Mouse (Mus musculus) intestine, embryonic 16.5 days (tissue): ENCODE results near the gene Triap1. TPM values are rescaled to one million over a fixed set of nuclear protein-coding genes. Genes with fewer than 3 reads are reported as not detected.
A peak's percentile ranks its signal among the peaks of the same experiment; 100 is the strongest.
"Not testable (repeated sequence)": the region's sequence is repeated elsewhere in the genome, so short reads cannot be mapped to it uniquely, and the experiment has no call there.

Source experiments
- ATAC-seq: fragments of 200-750 bp; cut with Nextera tagmentation; 2 replicates; pipeline ENCODE4 v1.8.0; 2017; ENCODE audit warnings: moderate TSS enrichment, moderate library complexity
- H3K27ac ChIP-seq: fragments of 300-500 bp; sonication (generic); 2 replicates; pipeline ENCODE4 v1.5.1; 2014; ENCODE audit warnings: mild to moderate bottlenecking, low read length
- H3K27me3 ChIP-seq: fragments of 300-500 bp; sonication (generic); replicated peaks from 2 replicates; pipeline ENCODE4 v1.6.1; 2014; ENCODE audit warnings: low read length, control low read depth, mixed read lengths; ENCODE audit not compliant: control insufficient read depth, insufficient read depth
- H3K36me3 ChIP-seq: fragments of 300-500 bp; sonication (generic); 2 replicates; pipeline ENCODE4 v1.6.1; 2014; ENCODE audit warnings: low read length, control low read depth; ENCODE audit not compliant: control insufficient read depth, insufficient read depth
- H3K4me1 ChIP-seq: fragments of 300-500 bp; sonication (generic); 2 replicates; pipeline ENCODE4 v1.6.1; 2014; ENCODE audit warnings: low read length, control low read depth, mixed read lengths; ENCODE audit not compliant: control insufficient read depth, insufficient read depth
- H3K4me2 ChIP-seq: fragments of 300-500 bp; sonication (generic); 2 replicates; pipeline ENCODE4 v1.6.1; 2014; ENCODE audit warnings: low read depth, low read length, control low read depth
- H3K4me3 ChIP-seq: fragments of 300-500 bp; sonication (generic); 2 replicates; pipeline ENCODE4 v1.5.1; 2014; ENCODE audit warnings: mild to moderate bottlenecking, low read length
- H3K9ac ChIP-seq: fragments of 300-500 bp; sonication (generic); 2 replicates; pipeline ENCODE4 v1.6.1; 2014; ENCODE audit warnings: low read depth, low read length
- H3K9me3 ChIP-seq: fragments of 300-500 bp; sonication (generic); 2 replicates; pipeline ENCODE4 v1.6.1; 2016; ENCODE audit warnings: low read length, control low read depth; ENCODE audit not compliant: control insufficient read depth
- WGBS: fragments of 180-500 bp; shearing (Covaris S2); extraction: QIAGEN DNeasy Blood & Tissue Kit; methylation state at CpG from one replicate; pipeline ENCODE4 v1.1.7; 2014; 5-methylcytosine and 5-hydroxymethylcytosine counted together
- polyA plus RNA-seq: library from polyadenylated mRNA; unstranded; fragments of >200 nt; fragmentation: Nextera tagmentation; extraction: Ambion mirVana; gene quantifications from 2 replicates; pipeline ENCODE4 v1.2.1, GENCODE M21; 2015

The Triap1 gene
- polyA plus RNA-seq, result 62.0 and 67.4 TPM in 2 replicates

DNA sequence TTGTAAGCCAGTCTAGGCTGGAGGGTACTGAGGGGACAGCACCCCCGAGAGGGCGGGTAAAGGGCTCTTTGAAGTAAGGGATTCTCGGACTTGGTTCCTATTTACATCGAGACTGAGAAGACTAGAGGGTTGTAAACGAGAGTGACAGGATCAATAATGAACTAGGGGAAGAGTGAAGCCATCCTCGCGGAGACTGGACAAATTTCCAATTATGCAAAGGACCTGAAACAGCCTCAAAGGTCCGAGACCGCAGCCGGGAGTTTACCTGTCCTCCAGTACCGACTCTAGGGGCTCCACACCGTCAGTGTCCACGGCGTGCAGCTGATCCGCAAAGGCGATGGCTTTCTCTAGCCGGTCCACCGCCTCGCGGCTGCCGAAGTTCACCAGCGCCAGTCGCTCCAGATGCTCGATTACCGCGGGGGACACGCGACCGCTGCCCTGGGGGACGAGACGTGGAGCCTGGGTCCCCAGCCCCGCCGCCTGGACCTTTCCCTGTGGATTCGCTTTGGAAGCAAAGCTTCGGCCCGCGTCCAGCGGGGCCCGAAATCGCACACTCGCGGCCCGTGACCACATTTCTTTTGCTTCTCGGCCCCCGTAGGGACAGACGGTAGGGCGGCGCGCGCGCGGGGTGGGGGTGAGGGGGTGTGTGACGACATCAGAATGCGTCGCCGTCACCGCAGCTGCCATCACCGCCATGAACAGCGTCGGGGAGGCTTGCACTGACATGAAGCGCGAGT, at the start of gene Triap1, which contains the start of gene Gatc:
Gene Triap1, plus strand, starts transcription at position 649 of the 737 bp plus-strand sequence.
Gene Gatc, minus strand, starts transcription at position 602 of the 737 bp plus-strand sequence.
- Histone ChIP-seq H3K36me3 (peaks cover 20% of the 10 kb centered on the region), H3K27me3 (no peaks in the 10 kb centered on the region), H3K4me1 (peaks cover 10% of the 10 kb centered on the region), H3K9me3 (no peaks in the 10 kb centered on the region), H3K4me2 (peak within 1 kb of the TSS; percentile 73), H3K4me3 (peak within 1 kb of the TSS; percentile 94), H3K27ac (peak within 1 kb of the TSS; percentile 87), H3K9ac (peak within 1 kb of the TSS; percentile 96)
- ATAC-seq, result peak; percentile 94
- under 1% methylated on average over 62 of the region's 62 CpGs for WGBS

GRCm38 (mm10) chr5:115294173-115294572, 46.9 kb upstream of the Triap1 start:
- WGBS, result 91% methylated on average over 8 of the region's 8 CpGs
- H3K36me3 ChIP-seq, result peaks cover 15% of the 10 kb centered on the region; the same call in 1 of the 2 replicates
- no peaks in the 10 kb centered on the region for H3K27me3 ChIP-seq
- no peaks in the 10 kb centered on the region for H3K9me3 ChIP-seq
- H3K4me3 ChIP-seq, result no peak overlapping the region
- ATAC-seq, result no peak
- no peak overlapping the region for H3K9ac ChIP-seq
- H3K27ac ChIP-seq, result no peak overlapping the region
- no peak overlapping the region for H3K4me2 ChIP-seq
- H3K4me1 ChIP-seq, result peaks cover 12% of the 10 kb centered on the region

DNA sequence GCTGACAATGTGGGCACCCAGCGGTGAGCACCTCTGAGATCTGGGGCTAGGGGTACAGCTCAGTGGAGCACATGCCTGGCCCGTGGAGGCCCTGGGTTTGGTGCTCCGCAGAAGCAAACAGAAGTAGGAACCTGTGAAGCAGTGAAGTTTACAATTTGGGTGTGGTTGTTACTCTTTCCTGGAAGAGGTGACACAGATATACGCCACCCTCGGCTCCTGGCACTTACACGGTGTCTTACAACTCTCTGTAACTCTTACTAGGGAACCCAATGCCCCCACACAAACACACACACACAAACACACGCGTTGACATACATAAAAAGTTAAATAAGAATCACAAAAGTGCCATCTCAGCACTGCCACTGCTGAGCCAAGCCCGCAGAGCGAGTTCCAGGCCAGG, 44.7 kb upstream of the Triap1 start:
- peaks cover 16% of the 10 kb centered on the region for H3K4me1 ChIP-seq
- H3K36me3 ChIP-seq, result peaks cover 15% of the 10 kb centered on the region; the same call in 1 of the 2 replicates
- no peak overlapping the region for H3K9ac ChIP-seq
- H3K27ac ChIP-seq, result peak overlapping the region; percentile 21; the same call in 1 of the 2 replicates
- 70% methylated on average over 10 of the region's 10 CpGs for WGBS
- no peak overlapping the region for H3K4me3 ChIP-seq
- H3K27me3 ChIP-seq, result no peaks in the 10 kb centered on the region
- no peak overlapping the region for H3K4me2 ChIP-seq
- H3K9me3 ChIP-seq, result no peaks in the 10 kb centered on the region
- ATAC-seq, result no peak

- no peaks in the 10 kb centered on the region for H3K27me3 ChIP-seq
- ATAC-seq, result peak; percentile 20
- H3K4me1 ChIP-seq, result peaks cover 21% of the 10 kb centered on the region
- peak overlapping the region; percentile 70 for H3K4me2 ChIP-seq
- H3K4me3 ChIP-seq, result peak overlapping the region; percentile 84
- H3K9me3 ChIP-seq, result no peaks in the 10 kb centered on the region
- WGBS, result under 1% methylated on average over 45 of the region's 46 CpGs
- H3K27ac ChIP-seq, result peak overlapping the region; percentile 92
- peaks cover 13% of the 10 kb centered on the region; the same call in 1 of the 2 replicates for H3K36me3 ChIP-seq
- peak overlapping the region; percentile 87 for H3K9ac ChIP-seq
Measured at GRCm38 (mm10) chr5:115300035-115300744, 40.8 kb upstream of the Triap1 start.

GRCm38 (mm10) chr5:115300792-115301614, 40.0 kb upstream of the Triap1 start, which contains the start of gene Dynll1:
TSS of gene Dynll1 (minus strand) at chr5:115300999.
- H3K27ac ChIP-seq, result peak within 1 kb of the TSS; percentile 92
- WGBS, result under 1% methylated on average over 64 of the region's 66 CpGs
- H3K36me3 ChIP-seq, result peaks cover 8% of the 10 kb centered on the region; the same call in 1 of the 2 replicates
- H3K4me2 ChIP-seq, result peak within 1 kb of the TSS; percentile 79
- peak; percentile 98 for ATAC-seq
- no peaks in the 10 kb centered on the region for H3K9me3 ChIP-seq
- no peaks in the 10 kb centered on the region for H3K27me3 ChIP-seq
- H3K9ac ChIP-seq, result peak within 1 kb of the TSS; percentile 87
- H3K4me3 ChIP-seq, result peak within 1 kb of the TSS; percentile 84
- peaks cover 21% of the 10 kb centered on the region for H3K4me1 ChIP-seq

- Histone ChIP-seq H3K9ac (peak overlapping the region; percentile 67), H3K4me1 (peaks cover 21% of the 10 kb centered on the region), H3K27me3 (no peaks in the 10 kb centered on the region), H3K9me3 (no peaks in the 10 kb centered on the region), H3K4me3 (peak overlapping the region; percentile 84), H3K4me2 (peak overlapping the region; percentile 79), H3K36me3 (peaks cover 8% of the 10 kb centered on the region; the same call in 1 of the 2 replicates), H3K27ac (peak overlapping the region; percentile 11; the same call in 1 of the 2 replicates)
- no peak for ATAC-seq
- WGBS, result 17% methylated on average over 13 of the region's 13 CpGs
Measured at GRCm38 (mm10) chr5:115301615-115302014, 39.4 kb upstream of the Triap1 start.

- WGBS, result 78% methylated on average over 4 of the region's 7 CpGs
- H3K4me3 ChIP-seq, H3K27me3 ChIP-seq, ATAC-seq, H3K4me2 ChIP-seq, H3K36me3 ChIP-seq, H3K9ac ChIP-seq, H3K9me3 ChIP-seq, H3K27ac ChIP-seq: not testable (repeated sequence)
- peaks cover 21% of the 10 kb centered on the region for H3K4me1 ChIP-seq
Measured at GRCm38 (mm10) chr5:115302190-115302589, 38.8 kb upstream of the Triap1 start.

DNA sequence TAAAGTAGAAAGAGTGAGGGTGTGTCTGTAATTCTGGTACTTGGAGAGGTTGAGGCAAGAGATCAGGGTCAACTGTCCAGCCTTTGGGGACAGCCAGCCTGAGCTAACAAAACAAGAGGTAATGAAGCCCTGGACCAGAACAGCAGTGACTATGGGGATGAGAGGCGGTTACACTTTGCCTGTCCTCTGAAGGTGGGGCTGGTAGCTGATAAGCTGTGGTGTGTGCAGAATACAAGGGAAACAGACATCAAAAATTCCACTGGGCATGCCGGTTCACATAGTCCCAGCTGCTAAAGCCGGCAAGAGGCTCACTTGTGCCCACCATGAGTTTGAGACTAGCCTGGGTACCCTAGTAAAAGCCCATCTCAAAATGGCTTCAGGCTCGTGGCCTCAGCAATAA, 28.7 kb upstream of the Triap1 start:
- Histone ChIP-seq H3K4me1 (peaks cover 21% of the 10 kb centered on the region), H3K9ac (no peak overlapping the region), H3K36me3 (no peaks in the 10 kb centered on the region), H3K9me3 (no peaks in the 10 kb centered on the region), H3K4me2 (no peak overlapping the region), H3K27ac (peak overlapping the region; percentile 64; the same call in 1 of the 2 replicates), H3K4me3 (no peak overlapping the region), H3K27me3 (no peaks in the 10 kb centered on the region)
- 0 out of 2 replicates have a peak, but pooled peaks have one; percentile 18 for ATAC-seq
- 69% methylated on average over 4 of the region's 4 CpGs for WGBS
